Mouse (Mus musculus) 416B (cell line): ENCODE data around the gene Vti1a.

Source experiments
- DNase-seq: peaks from one replicate; pipeline ENCODE4 v3.0.0; 2011; ENCODE audit warnings: low read depth

Gene Vti1a

GRCm38 (mm10) chr19:55524385-55524784, 208.3 kb downstream of the Vti1a start:
- DNase-seq, result no peak

- no peak for DNase-seq
These were observed 209.0 kb downstream of the Vti1a start for GRCm38 (mm10) chr19:55525056-55525455.

- no peak for DNase-seq
These were observed 210.7 kb downstream of the Vti1a start for GRCm38 (mm10) chr19:55526717-55527235.

- peak; percentile 35 for DNase-seq
These were observed 213.9 kb downstream of the Vti1a start for GRCm38 (mm10) chr19:55530041-55530440.

- DNase-seq, result no peak
These were observed 216.6 kb downstream of the Vti1a start for GRCm38 (mm10) chr19:55532681-55533080.

GRCm38 (mm10) chr19:55536273-55536937, 220.3 kb downstream of the Vti1a start:
- DNase-seq, result no peak

- DNase-seq, result no peak
These were observed 221.6 kb downstream of the Vti1a start for GRCm38 (mm10) chr19:55537691-55538090.

GRCm38 (mm10) chr19:55541641-55542040, 225.5 kb downstream of the Vti1a start:
- DNase-seq, result no peak

- DNase-seq, result peak; percentile 84
These were observed 226.4 kb downstream of the Vti1a start for GRCm38 (mm10) chr19:55542461-55542860.

GRCm38 (mm10) chr19:55543188-55543587, 227.1 kb downstream of the Vti1a start:
- DNase-seq, result no peak

- DNase-seq, result peak; percentile 85
These were observed 228.4 kb downstream of the Vti1a start for GRCm38 (mm10) chr19:55544498-55544897.

GRCm38 (mm10) chr19:55545529-55545928, 229.4 kb downstream of the Vti1a start:
- peak; percentile 65 for DNase-seq

- no peak for DNase-seq
These were observed 230.0 kb downstream of the Vti1a start for GRCm38 (mm10) chr19:55546009-55546528.

- peak; percentile 37 for DNase-seq
These were observed 232.1 kb downstream of the Vti1a start for GRCm38 (mm10) chr19:55548206-55548605.

GRCm38 (mm10) chr19:55548656-55549055, 232.6 kb downstream of the Vti1a start:
- DNase-seq, result peak; percentile 83

- DNase-seq, result no peak
These were observed 234.1 kb downstream of the Vti1a start for GRCm38 (mm10) chr19:55550176-55550575.

GRCm38 (mm10) chr19:55552339-55552738, 236.2 kb downstream of the Vti1a start:
- no peak for DNase-seq

GRCm38 (mm10) chr19:55552861-55553260, 236.8 kb downstream of the Vti1a start:
- DNase-seq, result no peak

GRCm38 (mm10) chr19:55554295-55554694, 238.2 kb downstream of the Vti1a start:
- no peak for DNase-seq

GRCm38 (mm10) chr19:55554703-55555102, 238.6 kb downstream of the Vti1a start:
- DNase-seq, result no peak

GRCm38 (mm10) chr19:55556168-55556999, 240.3 kb downstream of the Vti1a start:
- peak; percentile 81 for DNase-seq

- no peak for DNase-seq
These were observed 243.2 kb downstream of the Vti1a start for GRCm38 (mm10) chr19:55559331-55559730.
